21 mouse cellular contexts compared by ENCODE assay signal in the genomic region with DNA sequence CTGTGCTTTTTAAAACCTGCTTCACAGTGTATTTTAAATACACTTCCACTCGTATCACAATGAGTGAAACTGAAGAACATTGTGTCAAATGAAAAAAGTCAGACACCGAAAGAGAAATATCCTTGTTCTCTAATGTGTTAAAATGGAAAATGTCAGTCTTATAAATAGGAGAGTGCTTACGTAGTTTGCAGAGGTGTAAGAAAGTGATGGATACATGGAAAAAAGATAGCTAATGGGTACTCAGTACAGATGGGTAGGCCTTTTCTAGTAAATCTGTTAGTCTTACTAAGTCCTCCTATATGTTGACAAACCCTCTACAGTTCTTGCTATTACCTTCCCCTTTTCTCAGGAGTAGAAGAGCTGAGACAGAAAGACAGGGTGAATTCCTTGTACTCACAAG.
DNase-seq lines count a peak whose midpoint lies in the region; ATAC-seq lines count a peak whose summit lies in the region.
"Had no signal": no experiment of that assay in that cellular context is flagged by ENCODE, and none has a peak within 500 bp of the region (broad histone marks: within the 10 kb centered on the region; RNA-seq: fewer than 3 reads in every experiment).

No protein-coding gene starts in this region.

- peak; percentile 91 for ATAC-seq in frontal cortex, adult (ENCODE audit: low TSS enrichment)
- ATAC-seq: activated CD4-positive, CD25-positive, alpha-beta regulatory T cell, adult 4 months; CD4-positive, CD25-positive, alpha-beta regulatory T cell, adult 4 months; Patski had no signal

- no peak for DNase-seq in frontal cortex, postnatal 14 days (ENCODE audit: low spot score in 2 of 2)
- DNase-seq in brain, adult 2 months (ENCODE audit: low read depth, low spot score), result peak; percentile 25
- peak; percentile 49 for DNase-seq in telencephalon, adult 2 months (ENCODE audit: low read depth, low spot score)
- no peak for DNase-seq in T-cell, adult 2 months (ENCODE audit: low spot score)
- no peak for DNase-seq in heart, postnatal 36 days
- DNase-seq: adrenal gland, adult 2 months; adrenal gland, adult 8-10 months; adrenal gland, postnatal 10 days; adrenal gland, postnatal 14 days; adrenal gland, postnatal 25 days; adrenal gland, postnatal 36 days; B cell, adult 2 months; cerebellum, adult 11 months; cerebellum, adult 11-12 months; cerebellum, adult 18-20 months; cerebellum, adult 2 months; cerebellum, adult 8-10 months had no signal

- intact Hi-C loops in heart, postnatal 36 days (cut with DNase I), result no loop called here

Comparison
In these comparisons a context has a peak if more than half of its experiments do, and no peak if none do; other contexts are left out.
1. DNase-seq: peak in brain, adult 2 months (single experiment) and telencephalon, adult 2 months (single experiment); none in frontal cortex, postnatal 14 days (0 of 2), T-cell, adult 2 months (single experiment) and heart, postnatal 36 days (0 of 2).